Mouse (Mus musculus) cerebellum, adult 2 months (tissue): ENCODE results near the gene Ncoa3. TPM values are rescaled to one million over a fixed set of nuclear protein-coding genes. Genes with fewer than 3 reads are reported as not detected.

Experiments used
- DNase-seq, 2 experiments: peaks; one replicate each; pipeline ENCODE4 v3.0.0; 2021
- H3K27ac ChIP-seq: fragments of 200-500 bp; 2 replicates; pipeline ENCODE4 v1.5.1; 2012; ENCODE audit warnings: low read length, control low read depth, inconsistent platforms; ENCODE audit not compliant: insufficient read depth
- H3K27me3 ChIP-seq: fragments of 200-500 bp; 2 replicates; pipeline ENCODE4 v1.6.1; 2012; ENCODE audit warnings: inconsistent platforms, mild to moderate bottlenecking, low read length, moderate library complexity; ENCODE audit not compliant: control insufficient read depth, insufficient read depth
- H3K4me1 ChIP-seq: fragments of 200-500 bp; 2 replicates; pipeline ENCODE4 v1.6.1; 2011; ENCODE audit warnings: low read length; ENCODE audit not compliant: control insufficient read depth, insufficient read depth
- H3K4me3 ChIP-seq: fragments of 200-500 bp; replicated peaks from 2 replicates; pipeline ENCODE3; 2011; ENCODE audit warnings: mild to moderate bottlenecking, low read depth, low read length, control low read depth; ENCODE audit not compliant: insufficient read depth
- CTCF ChIP-seq: fragments of 200-500 bp; IDR thresholded peaks from 2 replicates; pipeline ENCODE4 v1.5.1; 2011; ENCODE audit warnings: low read depth, mild to moderate bottlenecking, control low read depth, low read length, moderate library complexity, borderline replicate concordance; ENCODE audit not compliant: insufficient read depth
- POLR2A ChIP-seq: fragments of 200-500 bp; IDR thresholded peaks from 2 replicates; pipeline ENCODE4 v1.6.1; 2011; ENCODE audit warnings: low read length, control low read depth, borderline replicate concordance; ENCODE audit not compliant: insufficient read depth
- WGBS: fragments of 180-500 bp; shearing (Covaris S2); methylation state at CpG from one replicate; pipeline ENCODE4 v1.1.7; 2018; 5-methylcytosine and 5-hydroxymethylcytosine counted together
- polyA plus RNA-seq: library from polyadenylated mRNA; depleted of rRNA; stranded (reverse); fragments of >200 nt; gene quantifications from 2 replicates; pipeline ENCODE4 v1.2.3, GENCODE M21; 2012

Gene Ncoa3
- polyA plus RNA-seq, 1 experiment, result 23.7 TPM

DNA sequence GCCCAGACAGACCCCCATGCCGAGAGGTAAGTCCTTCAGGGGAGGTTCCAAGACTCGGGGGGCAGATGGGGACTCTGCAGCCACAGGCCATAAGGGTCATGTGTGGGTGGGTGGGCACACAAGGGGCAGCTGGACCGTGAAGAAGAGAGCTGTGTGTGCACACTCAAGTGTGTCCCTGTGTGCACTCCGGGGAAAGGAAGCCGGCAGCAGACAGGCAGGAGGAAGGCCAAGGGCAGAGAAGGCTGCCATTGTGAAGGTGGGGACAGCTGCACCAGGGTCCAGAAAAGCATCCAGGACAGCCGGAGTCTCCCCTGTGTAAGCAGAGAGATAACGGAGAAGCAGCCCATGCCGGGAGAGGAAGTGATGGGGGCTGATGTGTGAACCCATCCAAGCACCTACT, 118.3 kb downstream of the Ncoa3 start:
- no peak overlapping the region for H3K27ac ChIP-seq
- WGBS, result 50% methylated on average over 8 of the region's 8 CpGs
- no peak for DNase-seq
- no peak for TF ChIP-seq CTCF
- no peak for TF ChIP-seq POLR2A
- H3K4me1 ChIP-seq, result peaks cover 2% of the 10 kb centered on the region; the same call in 1 of the 2 replicates
- H3K4me3 ChIP-seq, result no peak overlapping the region
- H3K27me3 ChIP-seq, result no peaks in the 10 kb centered on the region

DNA sequence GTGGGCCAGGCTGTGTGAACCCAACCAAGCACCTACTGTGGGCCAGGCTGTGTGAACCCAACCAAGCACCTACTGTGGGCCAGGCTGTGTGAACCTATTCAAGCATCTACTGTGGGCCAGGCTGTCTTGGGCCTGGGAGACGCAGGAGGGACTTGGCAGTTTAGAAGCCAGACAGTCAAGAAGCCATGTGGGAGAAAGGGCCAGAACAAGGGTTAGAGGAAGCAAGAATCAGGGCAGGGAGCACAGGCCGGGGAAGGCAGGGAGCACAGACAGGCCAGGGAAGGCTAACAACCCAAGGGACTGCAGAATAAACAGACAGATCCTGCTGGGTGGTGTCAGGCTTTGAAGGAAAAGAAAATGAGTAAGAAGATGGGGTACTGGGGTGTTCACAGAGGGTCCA, 118.8 kb downstream of the Ncoa3 start:
- Histone ChIP-seq H3K4me3 (no peak overlapping the region), H3K27me3 (no peaks in the 10 kb centered on the region), H3K27ac (no peak overlapping the region), H3K4me1 (peaks cover 2% of the 10 kb centered on the region; the same call in 1 of the 2 replicates)
- DNase-seq, result no peak
- TF ChIP-seq POLR2A (no peak), CTCF (no peak)
- 76% methylated on average over 2 of the region's 2 CpGs for WGBS

DNA sequence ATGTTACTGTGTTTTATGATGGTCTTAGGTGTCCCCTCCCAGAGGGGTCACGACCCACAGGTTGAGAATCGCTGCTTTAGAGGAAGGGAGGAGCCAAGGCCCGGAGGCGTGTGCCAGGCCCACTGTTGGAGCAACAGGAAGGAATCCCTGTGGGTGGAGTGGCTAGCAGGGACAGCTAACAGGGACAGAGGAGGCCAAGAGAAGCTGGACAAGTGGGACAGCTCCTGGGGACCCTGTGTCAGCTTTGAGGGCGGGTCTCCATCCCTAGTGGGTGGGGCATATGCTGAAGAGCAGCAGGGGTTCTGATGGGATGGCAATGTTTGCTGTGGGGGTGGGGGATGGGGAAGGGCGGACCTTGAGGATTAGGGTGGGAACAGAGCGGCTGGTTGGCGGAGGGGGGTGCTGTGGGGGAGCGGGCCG, 119.4 kb downstream of the Ncoa3 start:
- Histone ChIP-seq H3K4me1 (peaks cover 2% of the 10 kb centered on the region; the same call in 1 of the 2 replicates), H3K4me3 (no peak overlapping the region), H3K27ac (no peak overlapping the region), H3K27me3 (no peaks in the 10 kb centered on the region)
- no peak for TF ChIP-seq POLR2A
- no peak for TF ChIP-seq CTCF
- WGBS, result 74% methylated on average over 10 of the region's 10 CpGs
- DNase-seq, result no peak

DNA sequence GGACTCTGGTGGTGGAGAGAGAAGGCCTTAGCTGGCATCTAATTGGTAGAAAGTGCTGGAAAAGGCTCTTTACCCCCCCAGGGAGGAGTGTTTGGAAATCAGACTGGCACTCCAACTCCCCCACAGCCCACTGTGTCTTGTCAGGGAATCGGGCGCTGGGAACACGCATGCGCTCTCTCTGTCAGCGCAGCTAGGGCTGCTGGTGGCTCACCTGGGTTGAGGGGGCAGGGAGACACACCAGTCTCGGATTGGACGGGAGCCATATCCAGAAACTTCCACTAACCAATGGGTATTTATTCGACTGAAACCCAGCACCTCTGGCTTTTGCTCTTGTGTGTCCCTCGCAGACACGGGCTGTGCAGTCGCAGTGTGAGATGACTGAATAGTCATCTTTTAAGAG, 120.5 kb downstream of the Ncoa3 start:
- DNase-seq, result no peak
- Histone ChIP-seq H3K4me3 (no peak overlapping the region), H3K27me3 (no peaks in the 10 kb centered on the region), H3K27ac (no peak overlapping the region), H3K4me1 (peaks cover 2% of the 10 kb centered on the region; the same call in 1 of the 2 replicates)
- 94% methylated on average over 11 of the region's 11 CpGs for WGBS
- TF ChIP-seq CTCF, result no peak
- no peak for TF ChIP-seq POLR2A

DNA sequence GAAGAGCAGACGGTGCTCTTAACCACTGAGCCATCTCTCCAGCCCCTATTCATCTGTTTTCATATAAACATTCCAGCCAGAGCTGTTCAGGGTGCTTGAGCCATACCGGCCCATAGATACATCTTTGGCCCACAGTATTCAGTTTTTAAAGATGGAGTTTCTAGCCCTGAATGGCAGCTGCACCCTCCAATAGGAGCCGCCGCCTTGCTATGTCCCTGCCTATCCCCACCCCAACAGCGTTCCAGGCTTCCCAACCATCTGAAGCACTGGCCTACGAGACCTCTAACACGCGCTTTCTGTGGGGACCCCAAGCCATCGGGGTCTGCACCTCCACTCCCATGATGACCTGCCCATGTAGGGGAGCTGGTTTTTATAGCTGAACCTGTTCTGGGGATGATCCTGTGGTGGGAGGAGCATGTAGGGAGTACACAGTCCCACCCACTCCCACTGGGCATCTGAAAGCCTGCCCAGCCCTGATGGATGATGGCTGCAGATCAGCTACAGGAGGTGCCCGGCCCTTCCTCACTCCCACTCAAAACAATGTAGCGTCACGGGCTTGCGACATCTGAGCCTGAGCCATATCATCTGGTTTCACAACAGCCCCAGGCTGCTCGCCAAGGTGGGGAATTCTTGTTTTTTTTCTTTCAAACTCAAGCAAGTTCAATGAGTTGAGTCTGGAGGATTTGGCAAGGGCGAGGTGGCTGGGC, 123.3 kb downstream of the Ncoa3 start:
- no peak for TF ChIP-seq CTCF
- TF ChIP-seq POLR2A, result no peak
- 72% methylated on average over 15 of the region's 15 CpGs for WGBS
- DNase-seq, result no peak

DNA sequence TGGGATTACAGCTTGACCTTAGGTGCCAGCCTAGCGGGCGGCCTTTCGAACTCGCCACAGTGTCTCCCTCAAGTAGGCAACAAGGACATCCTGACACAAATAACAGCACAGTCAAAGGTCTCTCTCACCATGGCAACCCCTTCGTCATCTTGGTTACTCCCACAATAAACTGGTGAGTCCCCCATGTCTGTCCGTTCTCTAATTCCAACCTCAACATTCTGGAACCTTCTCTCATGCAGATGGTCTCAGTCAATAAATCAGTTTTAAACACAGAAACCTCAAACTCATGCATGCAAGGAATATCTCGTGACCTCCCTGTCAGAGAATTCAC, 123.8 kb downstream of the Ncoa3 start:
- no peaks in the 10 kb centered on the region for H3K27me3 ChIP-seq
- WGBS, result 72% methylated on average over 7 of the region's 7 CpGs

More for the DNA sequence above, 123.3 kb downstream of the Ncoa3 start:
- Histone ChIP-seq H3K27me3 (no peaks in the 10 kb centered on the region), H3K4me1 (peaks cover 2% of the 10 kb centered on the region; the same call in 1 of the 2 replicates), H3K27ac (no peak overlapping the region), H3K4me3 (no peak overlapping the region)

DNA sequence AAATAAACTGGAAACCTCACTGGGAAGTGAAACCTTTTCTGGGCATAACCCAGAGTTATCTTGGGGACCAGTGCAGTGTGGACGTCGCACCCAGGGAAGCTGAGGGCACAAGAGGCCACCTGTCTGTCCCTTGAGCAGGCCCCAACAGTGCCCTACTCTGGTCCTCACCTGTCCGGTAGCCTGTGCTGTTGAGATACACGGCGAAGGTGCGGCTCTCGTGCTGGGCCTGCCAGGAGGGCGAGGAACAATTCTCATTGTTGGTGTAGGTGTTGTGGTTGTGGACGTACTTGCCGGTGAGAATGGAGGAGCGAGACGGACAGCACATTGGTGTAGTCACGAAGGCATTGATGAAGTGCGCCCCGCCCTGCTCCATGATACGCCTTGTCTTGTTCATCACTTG, 124.3 kb downstream of the Ncoa3 start:
- H3K27ac ChIP-seq, result no peak overlapping the region
- TF ChIP-seq POLR2A (no peak), CTCF (no peak)
- WGBS, result 97% methylated on average over 16 of the region's 16 CpGs

More for the DNA sequence above, 123.8 kb downstream of the Ncoa3 start:
- no peak overlapping the region for H3K4me3 ChIP-seq
- DNase-seq, result no peak
- no peak overlapping the region for H3K27ac ChIP-seq
- TF ChIP-seq CTCF, result no peak
- TF ChIP-seq POLR2A, result no peak
- H3K4me1 ChIP-seq, result peaks cover 2% of the 10 kb centered on the region; the same call in 1 of the 2 replicates

DNA sequence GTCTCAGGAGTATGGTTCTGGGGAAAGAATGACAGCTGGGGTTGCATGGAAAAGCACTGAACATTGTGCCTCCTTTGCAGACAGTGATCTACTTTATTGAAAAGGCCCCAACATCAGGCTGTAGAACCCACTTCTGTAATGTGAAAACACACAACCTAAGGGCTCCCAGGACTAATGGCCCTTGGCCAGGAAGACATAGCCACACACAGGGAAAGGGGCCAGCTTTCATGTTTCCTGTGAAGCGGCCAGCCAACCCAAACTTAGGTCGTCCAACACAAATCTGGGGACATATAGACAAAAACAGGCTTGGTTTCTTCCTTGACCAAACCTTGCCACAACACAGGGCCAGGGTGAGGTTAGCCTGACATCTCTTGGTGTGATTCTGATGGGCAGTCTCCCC, 127.6 kb downstream of the Ncoa3 start:
- TF ChIP-seq CTCF, result no peak
- no peak for TF ChIP-seq POLR2A
- Histone ChIP-seq H3K27me3 (no peaks in the 10 kb centered on the region), H3K4me1 (no peaks in the 10 kb centered on the region), H3K27ac (no peak overlapping the region), H3K4me3 (no peak overlapping the region)
- DNase-seq, result no peak
- whole genome bisulfite sequencing, result 44% methylated on average over 2 of the region's 2 CpGs

More for the DNA sequence above, 124.3 kb downstream of the Ncoa3 start:
- Histone ChIP-seq H3K4me3 (no peak overlapping the region), H3K27me3 (no peaks in the 10 kb centered on the region), H3K4me1 (peaks cover 2% of the 10 kb centered on the region; the same call in 1 of the 2 replicates)
- no peak for DNase-seq
